Mouse (Mus musculus) lung, embryonic 16.5 days (tissue): ENCODE results near the gene Med26. TPM values are rescaled to one million over a fixed set of nuclear protein-coding genes. Genes with fewer than 3 reads are reported as not detected.

Experiments used
- ATAC-seq: fragments of 200-750 bp; cut with Nextera tagmentation; 2 replicates; pipeline ENCODE4 v1.8.0; 2017; ENCODE audit warnings: low read depth, mild to moderate bottlenecking, moderate library complexity
- H3K27ac ChIP-seq: fragments of 300-500 bp; sonication (generic); 2 replicates; pipeline ENCODE4 v1.5.1; 2014; ENCODE audit warnings: mild to moderate bottlenecking, control low read depth, low read length
- H3K27me3 ChIP-seq: fragments of 300-500 bp; sonication (generic); 2 replicates; pipeline ENCODE4 v1.6.1; 2014; ENCODE audit warnings: low read depth, low read length, mixed read lengths; ENCODE audit not compliant: control insufficient read depth, insufficient read depth
- H3K36me3 ChIP-seq: fragments of 300-500 bp; sonication (generic); 2 replicates; pipeline ENCODE4 v1.6.1; 2014; ENCODE audit warnings: low read length; ENCODE audit not compliant: control insufficient read depth, insufficient read depth
- H3K4me1 ChIP-seq: fragments of 300-500 bp; sonication (generic); replicated peaks from 2 replicates; pipeline ENCODE4 v1.6.1; 2014; ENCODE audit warnings: low read length, mixed read lengths; ENCODE audit not compliant: control insufficient read depth, insufficient read depth
- H3K4me2 ChIP-seq: fragments of 300-500 bp; sonication (generic); 2 replicates; pipeline ENCODE4 v1.6.1; 2014; ENCODE audit warnings: low read depth, low read length, control low read depth
- H3K4me3 ChIP-seq: fragments of 300-500 bp; sonication (generic); 2 replicates; pipeline ENCODE4 v1.5.1; 2014; ENCODE audit warnings: mild to moderate bottlenecking, low read length, control low read depth
- H3K9ac ChIP-seq: fragments of 300-500 bp; sonication (generic); 2 replicates; pipeline ENCODE4 v1.6.1; 2014; ENCODE audit warnings: low read length, control low read depth
- H3K9me3 ChIP-seq: fragments of 300-500 bp; sonication (generic); 2 replicates; pipeline ENCODE4 v1.6.1; 2016; ENCODE audit warnings: low read length; ENCODE audit not compliant: control insufficient read depth
- WGBS: fragments of 180-500 bp; shearing (Covaris S2); extraction: QIAGEN DNeasy Blood & Tissue Kit; methylation state at CpG from one replicate; pipeline ENCODE4 v1.1.7; 2014; 5-methylcytosine and 5-hydroxymethylcytosine counted together
- polyA plus RNA-seq: library from polyadenylated mRNA; unstranded; fragments of >200 nt; fragmentation: Nextera tagmentation; extraction: Ambion mirVana; gene quantifications from 2 replicates; pipeline ENCODE4 v1.2.1, GENCODE M21; 2015

The Med26 gene
- polyA plus RNA-seq, 1 experiment from 2014 or later, result 15.6 TPM

DNA sequence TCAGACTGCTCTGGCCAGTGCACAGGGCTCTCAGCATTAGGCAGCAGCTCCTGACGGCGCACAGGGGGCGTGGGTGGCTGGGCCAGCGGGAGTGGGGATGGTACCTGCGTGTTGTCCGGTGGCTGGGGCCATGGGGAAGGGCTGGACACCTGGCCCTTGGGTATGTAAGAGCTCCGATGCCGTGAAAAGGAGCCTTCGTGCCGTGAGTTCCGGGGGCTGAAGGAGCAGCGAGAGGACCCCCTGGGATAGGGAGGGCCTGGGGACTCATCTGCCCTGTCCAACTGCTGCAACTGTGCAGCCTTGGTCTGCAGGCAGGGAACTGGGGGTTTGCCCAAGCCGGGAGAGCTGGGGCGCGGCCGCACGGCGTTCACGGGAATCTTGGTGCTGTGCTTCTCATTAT, 51.9 kb downstream of the Med26 start:
- no peak for ATAC-seq
- 89% methylated on average over 19 of the region's 19 CpGs for WGBS
- Histone ChIP-seq H3K27ac (no peak overlapping the region), H3K4me1 (peaks cover 11% of the 10 kb centered on the region), H3K9me3 (no peaks in the 10 kb centered on the region), H3K27me3 (no peaks in the 10 kb centered on the region), H3K36me3 (peaks cover 19% of the 10 kb centered on the region), H3K4me2 (no peak overlapping the region), H3K9ac (no peak overlapping the region), H3K4me3 (no peak overlapping the region)

DNA sequence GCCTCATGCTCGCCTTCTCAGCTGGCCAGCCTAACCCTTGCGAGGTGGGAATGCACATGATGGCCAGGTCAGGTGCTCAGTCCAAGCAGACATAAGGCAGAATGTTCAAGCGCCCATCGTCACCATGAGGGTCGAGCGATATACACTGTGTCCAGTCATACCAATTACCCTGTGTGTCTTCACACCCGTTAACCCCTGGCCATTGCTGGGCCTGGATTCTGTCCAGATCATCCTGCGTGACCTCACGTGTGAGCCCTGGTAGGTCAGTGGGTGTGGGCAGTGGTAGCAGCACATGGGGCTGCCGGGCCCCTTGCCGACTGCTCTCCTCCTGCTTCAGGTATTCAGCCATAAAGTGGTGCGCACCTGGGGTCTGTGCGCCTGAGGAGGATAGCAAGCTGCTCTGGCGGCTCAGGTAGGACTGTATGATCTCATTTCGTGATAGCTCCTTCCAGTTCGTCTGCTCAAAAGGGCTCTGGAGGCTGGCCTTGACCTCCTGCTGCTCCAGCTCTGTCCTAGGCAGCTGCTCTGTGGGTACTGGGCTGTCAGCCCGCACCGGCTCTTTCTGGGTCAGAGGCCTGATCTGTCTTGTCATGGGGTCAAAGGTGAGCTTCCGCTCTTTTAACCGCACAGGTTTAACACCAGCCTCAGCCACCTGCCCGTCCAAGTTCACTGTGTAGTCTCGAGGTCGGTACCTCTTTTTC, 52.5 kb downstream of the Med26 start:
- no peak overlapping the region for H3K27ac ChIP-seq
- H3K36me3 ChIP-seq, result peaks cover 21% of the 10 kb centered on the region
- no peak overlapping the region for H3K9ac ChIP-seq
- H3K9me3 ChIP-seq, result no peaks in the 10 kb centered on the region
- ATAC-seq, result no peak
- H3K27me3 ChIP-seq, result no peaks in the 10 kb centered on the region
- peaks cover 17% of the 10 kb centered on the region for H3K4me1 ChIP-seq
- 89% methylated on average over 23 of the region's 23 CpGs for WGBS
- H3K4me2 ChIP-seq, result no peak overlapping the region
- H3K4me3 ChIP-seq, result no peak overlapping the region

DNA sequence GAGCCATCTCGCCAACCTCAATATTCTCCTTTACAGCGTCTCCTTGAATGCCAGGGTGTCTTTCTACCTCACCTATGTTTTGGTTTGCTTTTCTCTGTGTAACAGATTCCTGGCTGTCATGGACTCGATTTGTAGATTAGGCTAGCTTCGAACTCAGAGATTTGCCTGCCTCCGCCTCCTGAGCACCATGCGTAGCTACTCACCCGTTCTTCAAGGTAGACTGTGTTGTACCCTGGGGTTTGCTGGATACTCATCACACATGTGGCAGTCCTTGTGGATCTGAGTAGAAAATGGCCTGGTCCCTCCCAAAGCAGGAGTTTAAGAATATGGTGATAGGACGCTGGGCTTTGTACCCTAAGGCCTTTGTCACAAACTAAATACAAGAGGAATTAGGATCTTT, 54.7 kb downstream of the Med26 start:
- Histone ChIP-seq H3K27ac (peak overlapping the region; percentile 60), H3K9me3 (no peaks in the 10 kb centered on the region), H3K27me3 (no peaks in the 10 kb centered on the region), H3K4me3 (peak overlapping the region; percentile 96), H3K36me3 (peaks cover 27% of the 10 kb centered on the region), H3K9ac (peak overlapping the region; percentile 65), H3K4me2 (peak overlapping the region; percentile 75), H3K4me1 (peaks cover 22% of the 10 kb centered on the region)
- ATAC-seq, result no peak
- WGBS, result 9% methylated on average over 8 of the region's 8 CpGs

DNA sequence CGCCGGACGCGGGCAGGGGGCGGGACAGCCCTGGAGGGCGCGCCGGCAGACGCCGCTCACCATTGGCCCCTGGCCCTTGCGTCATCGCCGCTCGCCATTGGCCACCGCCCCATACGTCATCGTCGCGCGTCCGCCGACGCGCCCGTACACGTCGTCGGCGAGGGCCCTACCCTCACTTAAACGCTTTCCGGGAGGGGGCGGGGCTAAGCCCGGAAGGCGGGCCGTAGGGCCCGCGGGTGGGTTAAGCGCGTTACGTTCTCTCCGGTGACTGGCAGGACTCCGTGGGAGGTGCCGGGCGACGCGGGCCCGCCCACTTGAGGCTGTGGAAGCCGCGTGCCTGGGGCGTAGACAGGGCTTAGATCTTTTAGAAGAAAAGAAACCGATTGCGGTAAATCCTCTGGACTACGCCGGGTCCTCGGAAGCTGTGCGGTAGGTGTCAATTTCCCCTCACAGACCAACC, 55.4 kb downstream of the Med26 start:
- Histone ChIP-seq H3K4me2 (peak overlapping the region; percentile 75), H3K27me3 (no peaks in the 10 kb centered on the region), H3K4me1 (peaks cover 22% of the 10 kb centered on the region), H3K4me3 (peak overlapping the region; percentile 96), H3K27ac (peak overlapping the region; percentile 60), H3K36me3 (peaks cover 33% of the 10 kb centered on the region), H3K9me3 (no peaks in the 10 kb centered on the region), H3K9ac (peak overlapping the region; percentile 90)
- WGBS, result under 1% methylated on average over 51 of the region's 56 CpGs
- peak; percentile 99 for ATAC-seq

DNA sequence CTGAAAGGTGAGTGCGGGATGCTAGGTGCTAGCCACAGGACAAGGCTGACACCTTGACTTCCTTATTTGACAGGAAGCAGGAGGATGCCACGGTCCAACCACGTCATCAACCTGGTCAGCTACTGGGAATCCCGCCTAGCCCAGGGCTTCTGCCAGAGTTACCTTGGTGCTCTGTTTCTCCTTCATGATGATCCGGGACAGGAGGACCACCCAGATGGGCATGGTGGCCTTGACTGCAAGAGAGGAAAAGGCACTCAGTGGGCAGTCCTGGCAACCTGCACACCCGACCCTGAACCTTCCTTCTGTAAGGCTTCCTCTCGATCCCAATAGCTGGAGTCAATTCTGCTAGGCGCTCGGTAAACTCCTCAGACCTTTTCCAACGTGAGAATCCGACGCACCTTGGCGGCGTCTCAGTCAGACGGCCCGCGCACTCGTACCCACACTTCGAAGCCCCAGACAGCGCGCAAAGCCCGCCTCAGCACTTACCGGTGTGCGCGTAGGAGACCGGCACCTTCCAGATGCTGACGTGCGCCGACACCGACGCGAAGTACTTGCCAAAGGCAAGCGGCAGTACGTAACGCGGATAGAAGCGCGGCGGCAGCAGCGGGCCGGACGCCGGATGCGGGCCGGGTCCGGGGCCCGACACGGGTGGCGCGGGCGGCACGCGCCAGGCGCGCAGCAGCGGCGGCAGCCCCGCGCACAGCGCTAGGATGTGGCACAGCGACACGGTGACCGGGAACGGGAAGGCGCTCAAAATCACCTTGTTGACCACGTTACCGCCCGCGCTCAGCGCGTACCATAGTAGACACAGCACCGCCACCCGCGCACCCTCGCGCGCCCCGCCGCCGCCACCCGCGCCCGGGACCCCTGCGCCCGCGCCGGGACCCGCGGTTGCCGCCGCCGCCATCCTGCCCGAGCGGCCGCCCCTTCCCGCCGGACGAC, 56.1 kb downstream of the Med26 start, which contains the start of gene Slc35e1:
Gene Slc35e1 (minus strand): TSS at position 935 of the 942 bp plus-strand sequence.
- peak; percentile 43; the same call in 1 of the 2 replicates for ATAC-seq
- no peaks in the 10 kb centered on the region for H3K9me3 ChIP-seq
- WGBS, result under 1% methylated on average over 72 of the region's 98 CpGs
- H3K4me2 ChIP-seq, result peak within 1 kb of the TSS; percentile 82
- no peaks in the 10 kb centered on the region for H3K27me3 ChIP-seq
- H3K36me3 ChIP-seq, result peaks cover 33% of the 10 kb centered on the region
- peak within 1 kb of the TSS; percentile 90 for H3K9ac ChIP-seq
- peak within 1 kb of the TSS; percentile 83 for H3K27ac ChIP-seq
- H3K4me1 ChIP-seq, result peaks cover 22% of the 10 kb centered on the region
- peak within 1 kb of the TSS; percentile 96 for H3K4me3 ChIP-seq

DNA sequence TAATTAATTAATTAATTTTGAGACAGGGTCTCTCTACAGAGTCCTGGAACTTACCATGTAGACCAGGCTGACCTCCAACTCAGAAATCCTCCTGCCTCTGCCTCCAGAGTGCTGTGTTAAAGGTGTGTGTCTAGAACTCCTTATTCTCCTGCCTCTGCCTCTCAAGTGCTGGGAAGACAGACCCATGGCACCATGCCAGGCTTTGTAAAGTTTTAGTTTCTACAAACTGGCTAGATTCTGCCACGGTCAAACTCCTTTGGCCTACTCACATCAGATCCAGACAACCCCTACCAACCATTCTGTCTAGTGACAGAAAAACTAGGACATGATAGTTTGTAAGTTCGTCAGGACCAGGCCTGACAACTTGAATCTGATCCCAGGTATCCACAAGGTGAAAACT, 57.1 kb downstream of the Med26 start:
- Histone ChIP-seq H3K4me3 (peak overlapping the region; percentile 96), H3K9ac (peak overlapping the region; percentile 90; the same call in 1 of the 2 replicates), H3K36me3 (peaks cover 34% of the 10 kb centered on the region)

DNA sequence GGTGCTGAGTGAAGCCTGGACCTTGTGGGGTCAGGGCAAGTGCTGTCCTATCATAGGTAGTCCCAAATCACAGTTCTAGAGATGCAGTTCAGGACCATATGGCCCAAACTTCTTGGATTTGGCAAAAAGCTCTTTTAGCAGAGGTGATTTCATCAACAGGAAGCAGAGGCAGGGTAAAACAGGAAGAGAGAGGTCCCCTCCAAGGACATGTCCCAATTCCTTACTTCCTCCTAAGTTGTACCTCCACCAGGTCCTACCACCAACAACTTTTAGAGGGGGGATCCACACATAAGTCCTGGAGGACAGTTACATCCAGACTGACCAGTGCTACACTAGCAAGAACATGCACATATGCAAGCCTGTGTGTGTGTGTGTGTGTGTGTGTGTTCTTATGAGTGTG, 61.1 kb downstream of the Med26 start:
- no peak overlapping the region for H3K27ac ChIP-seq
- peaks cover 19% of the 10 kb centered on the region for H3K4me1 ChIP-seq
- no peaks in the 10 kb centered on the region for H3K27me3 ChIP-seq
- ATAC-seq, result no peak
- no peak overlapping the region for H3K9ac ChIP-seq
- no peaks in the 10 kb centered on the region for H3K9me3 ChIP-seq
- H3K4me2 ChIP-seq, result no peak overlapping the region
- no peak overlapping the region for H3K4me3 ChIP-seq
- H3K36me3 ChIP-seq, result peaks cover 48% of the 10 kb centered on the region

More for the DNA sequence above, 57.1 kb downstream of the Med26 start:
- Histone ChIP-seq H3K27ac (no peak overlapping the region), H3K4me1 (peaks cover 24% of the 10 kb centered on the region), H3K9me3 (no peaks in the 10 kb centered on the region), H3K4me2 (peak overlapping the region; percentile 82), H3K27me3 (no peaks in the 10 kb centered on the region)
- 66% methylated on average over 2 of the region's 2 CpGs for WGBS
- no peak for ATAC-seq

DNA sequence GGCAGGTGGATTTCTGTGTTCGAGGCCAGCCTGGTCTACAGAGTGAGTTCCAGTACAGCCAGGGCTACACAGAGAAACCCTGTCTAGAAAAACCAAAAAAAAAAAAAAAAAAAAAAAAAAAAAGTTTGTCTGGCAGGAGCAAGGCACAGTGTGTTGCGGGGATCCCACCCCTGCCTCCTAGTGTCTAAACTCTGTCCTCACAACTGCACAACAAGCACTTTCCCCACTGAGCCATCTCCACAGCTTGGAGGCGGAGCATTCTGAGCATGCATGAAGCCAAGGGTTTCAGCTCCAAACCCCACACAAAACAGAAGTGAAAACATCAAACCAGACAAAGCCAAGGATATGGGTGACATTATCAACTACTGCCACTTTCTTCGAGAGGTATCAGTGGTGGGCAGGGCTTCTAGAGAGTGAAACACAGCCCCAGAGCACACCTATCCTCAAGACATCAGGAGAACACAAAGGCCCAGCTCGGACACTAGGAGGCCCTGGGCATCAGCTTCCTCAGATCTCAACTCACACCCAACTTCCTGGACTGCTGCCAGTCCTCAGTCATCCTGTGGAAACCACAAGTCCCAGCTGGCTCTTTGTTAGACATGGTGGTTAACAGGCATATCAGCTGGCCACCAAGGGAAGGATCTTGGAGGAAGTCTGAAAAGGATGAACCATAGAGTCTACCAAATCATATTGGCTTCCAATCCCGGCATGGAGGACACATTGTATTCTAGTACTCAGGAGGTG, 62.4 kb downstream of the Med26 start:
- ATAC-seq, result peak; percentile 81
- Histone ChIP-seq H3K9me3 (no peaks in the 10 kb centered on the region), H3K4me3 (no peak overlapping the region), H3K9ac (no peak overlapping the region), H3K27me3 (no peaks in the 10 kb centered on the region), H3K4me1 (peaks cover 8% of the 10 kb centered on the region; the same call in 1 of the 2 replicates), H3K27ac (peak overlapping the region; percentile 37; the same call in 1 of the 2 replicates), H3K36me3 (peaks cover 51% of the 10 kb centered on the region), H3K4me2 (no peak overlapping the region)
- 69% methylated on average over 6 of the region's 6 CpGs for WGBS
